Mouse (Mus musculus) heart, embryonic 14.5 days (tissue): ENCODE measurements at regions not wholly inside any gene's neighbourhood (a gene's known extent, or its start where the extent isn't known, plus 50 kb on each side); places are given as distances from the start of the nearest gene placed in this dataset.

Experiments used
- ATAC-seq: fragments of 200-750 bp; cut with Nextera tagmentation; 2 replicates; pipeline ENCODE4 v1.8.0; 2017; ENCODE audit warnings: low read depth, moderate TSS enrichment; ENCODE audit not compliant: insufficient number of reproducible peaks, insufficient read depth, low FRiP score
- H3K27ac ChIP-seq, 2 experiments: fragments of 200-500 bp in 1 of 2; fragments of 300-500 bp in 1 of 2; sonication (generic) in 1 of 2; replicated peaks in 1 of 2; 2 replicates each; pipeline ENCODE4 v1.5.1; 2012 to 2014; ENCODE audit warnings: low read depth in 2 of 2, low read length in 2 of 2, control low read depth in 1 of 2, mild to moderate bottlenecking in 1 of 2, mixed read lengths in 1 of 2; ENCODE audit not compliant: control insufficient read depth in 1 of 2, insufficient read depth in 1 of 2
- H3K27me3 ChIP-seq: fragments of 300-500 bp; sonication (generic); 2 replicates; pipeline ENCODE4 v1.6.1; 2014; ENCODE audit warnings: mild to moderate bottlenecking, low read length, control low read depth; ENCODE audit not compliant: control insufficient read depth, insufficient read depth
- H3K36me3 ChIP-seq: fragments of 300-500 bp; sonication (generic); 2 replicates; pipeline ENCODE4 v1.6.1; 2014; ENCODE audit warnings: mild to moderate bottlenecking, control low read depth, low read length, mixed read lengths; ENCODE audit not compliant: control insufficient read depth, insufficient read depth
- H3K4me1 ChIP-seq, 2 experiments: fragments of 200-500 bp in 1 of 2; fragments of 300-500 bp in 1 of 2; sonication (generic) in 1 of 2; 2 replicates each; pipeline ENCODE4 v1.6.1; 2012 to 2014; ENCODE audit warnings: low read length in 2 of 2, control low read depth in 1 of 2, mixed read lengths in 1 of 2; ENCODE audit not compliant: control insufficient read depth in 2 of 2, insufficient read depth in 2 of 2
- H3K4me2 ChIP-seq: fragments of 300-500 bp; sonication (generic); 2 replicates; pipeline ENCODE4 v1.6.1; 2014; ENCODE audit warnings: mild to moderate bottlenecking, low read length
- H3K4me3 ChIP-seq, 2 experiments: fragments of 200-500 bp in 1 of 2; fragments of 300-500 bp in 1 of 2; sonication (generic) in 1 of 2; 2 replicates each; pipeline ENCODE4 v1.5.1; 2012 to 2014; ENCODE audit warnings: low read length in 2 of 2, mild to moderate bottlenecking in 2 of 2, control low read depth in 1 of 2, low read depth in 1 of 2, moderate library complexity in 1 of 2; ENCODE audit not compliant: control insufficient read depth in 1 of 2, insufficient read depth in 1 of 2
- H3K9ac ChIP-seq: fragments of 300-500 bp; sonication (generic); 2 replicates; pipeline ENCODE4 v1.6.1; 2014; ENCODE audit warnings: mild to moderate bottlenecking, low read length
- H3K9me3 ChIP-seq: fragments of 300-500 bp; sonication (generic); 2 replicates; pipeline ENCODE4 v1.6.1; 2016; ENCODE audit warnings: low read length, control low read depth; ENCODE audit not compliant: control insufficient read depth
- WGBS: fragments of 180-500 bp; shearing (Covaris S2); extraction: QIAGEN DNeasy Blood & Tissue Kit; methylation state at CpG from one replicate; pipeline ENCODE4 v1.1.7; 2014; 5-methylcytosine and 5-hydroxymethylcytosine counted together

GRCm38 (mm10) chr14:46276926-46277831 lies 102.0 kb upstream of the Gm15217 start:
- Histone ChIP-seq H3K9ac (no peak overlapping the region), H3K36me3 (no peaks in the 10 kb centered on the region), H3K27me3 (no peaks in the 10 kb centered on the region), H3K4me3 (no peak overlapping the region), H3K27ac (no peak overlapping the region), H3K4me1 (no peaks in the 10 kb centered on the region), H3K4me2 (no peak overlapping the region), H3K9me3 (no peaks in the 10 kb centered on the region)
- WGBS, result 80% methylated on average over 6 of the region's 6 CpGs
- no peak for ATAC-seq

GRCm38 (mm10) chr14:46277832-46278611 lies 101.2 kb upstream of the Gm15217 start:
- ATAC-seq, result no peak
- WGBS, result 85% methylated on average over 9 of the region's 9 CpGs
- no peaks in the 10 kb centered on the region for H3K27me3 ChIP-seq
- H3K9ac ChIP-seq, result no peak overlapping the region
- no peak overlapping the region for H3K27ac ChIP-seq
- no peaks in the 10 kb centered on the region for H3K36me3 ChIP-seq
- H3K9me3 ChIP-seq, result no peaks in the 10 kb centered on the region
- H3K4me3 ChIP-seq, result no peak overlapping the region
- no peak overlapping the region for H3K4me2 ChIP-seq
- no peaks in the 10 kb centered on the region for H3K4me1 ChIP-seq

GRCm38 (mm10) chr14:46292398-46292797 lies 86.8 kb upstream of the Gm15217 start:
- H3K27ac ChIP-seq, result peak overlapping the region in 1 of 2 experiments; percentile 22; a peak in 1 of 4 replicates

GRCm38 (mm10) chr14:46296275-46296674 lies 82.9 kb upstream of the Gm15217 start:
- Histone ChIP-seq H3K4me1 (peaks cover 6 to 11% of the 10 kb centered on the region in 2 experiments), H3K4me2 (no peak overlapping the region), H3K36me3 (no peaks in the 10 kb centered on the region), H3K27me3 (no peaks in the 10 kb centered on the region), H3K27ac (no peak overlapping the region), H3K9ac (no peak overlapping the region), H3K9me3 (0 out of 2 replicates have a peak, but pooled peaks cover 4% of the 10 kb centered on the region), H3K4me3 (no peak overlapping the region)
- ATAC-seq, result no peak

More at GRCm38 (mm10) chr14:46292398-46292797, 86.8 kb upstream of the Gm15217 start:
- ATAC-seq, result no peak
- Histone ChIP-seq H3K4me2 (no peak overlapping the region), H3K36me3 (no peaks in the 10 kb centered on the region), H3K9ac (no peak overlapping the region), H3K4me3 (no peak overlapping the region), H3K27me3 (no peaks in the 10 kb centered on the region), H3K9me3 (0 out of 2 replicates have a peak, but pooled peaks cover 4% of the 10 kb centered on the region), H3K4me1 (peaks cover 6 to 11% of the 10 kb centered on the region in 2 experiments; a peak in 3 of 4 replicates)
- WGBS, result 43% methylated on average over 2 of the region's 2 CpGs

- 48% methylated on average over 1 of the region's 1 CpGs for WGBS
- Histone ChIP-seq H3K4me2 (no peak overlapping the region), H3K27ac (no peak overlapping the region), H3K4me1 (no peaks in the 10 kb centered on the region; a peak in 1 of 4 replicates), H3K9ac (no peak overlapping the region), H3K4me3 (no peak overlapping the region), H3K9me3 (no peaks in the 10 kb centered on the region), H3K27me3 (no peaks in the 10 kb centered on the region), H3K36me3 (no peaks in the 10 kb centered on the region)
- ATAC-seq, result no peak
Observed at GRCm38 (mm10) chr14:46300546-46300945, 78.7 kb upstream of the Gm15217 start.

GRCm38 (mm10) chr14:46302601-46303000 lies 76.6 kb upstream of the Gm15217 start:
- no peak for ATAC-seq
- Histone ChIP-seq H3K9me3 (no peaks in the 10 kb centered on the region), H3K27me3 (no peaks in the 10 kb centered on the region), H3K4me2 (no peak overlapping the region), H3K36me3 (no peaks in the 10 kb centered on the region), H3K4me1 (no peaks in the 10 kb centered on the region; a peak in 1 of 4 replicates), H3K9ac (no peak overlapping the region), H3K27ac (no peak overlapping the region), H3K4me3 (no peak overlapping the region)
- 78% methylated on average over 2 of the region's 2 CpGs for WGBS

GRCm38 (mm10) chr14:46305267-46305666 lies 73.9 kb upstream of the Gm15217 start:
- no peak overlapping the region for H3K4me3 ChIP-seq
- no peaks in the 10 kb centered on the region for H3K4me1 ChIP-seq
- no peaks in the 10 kb centered on the region for H3K36me3 ChIP-seq
- no peak overlapping the region for H3K4me2 ChIP-seq
- 59% methylated on average over 4 of the region's 4 CpGs for WGBS
- no peaks in the 10 kb centered on the region for H3K9me3 ChIP-seq
- 0 out of 2 replicates have a peak, but pooled peaks have one; percentile 35 for ATAC-seq
- H3K9ac ChIP-seq, result no peak overlapping the region
- H3K27ac ChIP-seq, result peak overlapping the region; percentile 10 to 25; a peak in 2 of 4 replicates
- H3K27me3 ChIP-seq, result no peaks in the 10 kb centered on the region
